Mouse (Mus musculus): ENCODE results near the gene Appbp2.

GRCm38 (mm10) chr11:85183284-85183779, 51.6 kb downstream of the Appbp2 start:
- TF ChIP-seq CTCF (IDR thresholded peaks at IDR 0.05) = no peak
- no peak for TF ChIP-seq EP300 (IDR thresholded peaks at IDR 0.05)
